Mouse (Mus musculus) lung, postnatal 0 days (tissue): ENCODE measurements around the gene Klf11.
A peak's percentile ranks its signal among the peaks of the same experiment; 100 is the strongest.

Experiments
- CTCF ChIP-seq: IDR thresholded peaks from 2 replicates; pipeline ENCODE4 v1.5.1; 2016; ENCODE audit warnings: antibody characterized with exemption, mild to moderate bottlenecking
- EP300 ChIP-seq: IDR thresholded peaks from 2 replicates; pipeline ENCODE4 v1.6.1; 2016; ENCODE audit warnings: antibody characterized with exemption, mild to moderate bottlenecking, control low read depth

- TF ChIP-seq CTCF (peak; percentile 83), EP300 (no peak)
Observed at GRCm38 (mm10) chr12:24603266-24603665, 47.8 kb upstream of the Klf11 start.
